Comparison of ENCODE assay signal across 10 mouse cellular contexts in genomic region chr14:34372646-34373045, GRCm38 (mm10). TPM values are rescaled to one million over a fixed set of nuclear protein-coding genes. Genes with fewer than 3 reads are reported as not detected.
DNase-seq lines count a peak whose midpoint lies in the region; ATAC-seq and TF ChIP-seq lines count a peak whose summit lies in the region.
"Had no signal": no experiment of that assay in that cellular context is flagged by ENCODE, and none has a peak within 500 bp of the region (broad histone marks: within the 10 kb centered on the region; RNA-seq: fewer than 3 reads in every experiment).

No protein-coding gene starts in this region.

- 85% methylated on average over 6 of the region's 6 CpGs for WGBS in kidney, embryonic 16.5 days
- WGBS in forebrain, embryonic 16.5 days: 81% methylated on average over 6 of the region's 6 CpGs
- 85% methylated on average over 6 of the region's 6 CpGs for WGBS in neural tube, embryonic 11.5 days

- no peak for ATAC-seq in kidney, embryonic 16.5 days (ENCODE audit: low FRiP score, low TSS enrichment)
- peak; percentile 43 for ATAC-seq in forebrain, embryonic 16.5 days
- no peak for ATAC-seq in neural tube, embryonic 11.5 days (ENCODE audit: insufficient read depth, low FRiP score, low TSS enrichment)
- ATAC-seq in megakaryocyte-erythroid progenitor cell, adult 5-6 weeks (replicated peaks; ENCODE audit: low FRiP score, low TSS enrichment, poor library complexity, severe bottlenecking): no peak

- no peaks in the 10 kb centered on the region for H3K36me3 ChIP-seq in kidney, embryonic 16.5 days (ENCODE audit: insufficient read depth, low read length)
- no peaks in the 10 kb centered on the region for H3K36me3 ChIP-seq in E14TG2a.4 (ENCODE audit: insufficient read depth, low read length)
- no peaks in the 10 kb centered on the region for H3K36me3 ChIP-seq in forebrain, embryonic 16.5 days (ENCODE audit: control insufficient read depth, insufficient read depth)
- H3K36me3 ChIP-seq in neural tube, embryonic 11.5 days (ENCODE audit: control insufficient read depth, insufficient read depth, low read length): no peaks in the 10 kb centered on the region
- H3K36me3 ChIP-seq: midbrain, embryonic 12.5 days had no signal

- H3K27me3 ChIP-seq in kidney, embryonic 16.5 days (ENCODE audit: insufficient read depth, low read length): no peaks in the 10 kb centered on the region
- H3K27me3 ChIP-seq in E14TG2a.4 (ENCODE audit: insufficient read depth, low read length): no peaks in the 10 kb centered on the region; the same call in 1 of the 2 replicates
- no peaks in the 10 kb centered on the region for H3K27me3 ChIP-seq in forebrain, embryonic 16.5 days (replicated peaks; ENCODE audit: control insufficient read depth, insufficient read depth, low read length)
- H3K27me3 ChIP-seq in neural tube, embryonic 11.5 days (ENCODE audit: control insufficient read depth, insufficient read depth, low read length): no peaks in the 10 kb centered on the region
- H3K27me3 ChIP-seq: midbrain, embryonic 12.5 days had no signal

- no peak overlapping the region for H3K9ac ChIP-seq in kidney, embryonic 16.5 days (replicated peaks; ENCODE audit: low read length)
- H3K9ac ChIP-seq in forebrain, embryonic 16.5 days (replicated peaks; ENCODE audit: low read depth, low read length): no peak overlapping the region
- no peak overlapping the region for H3K9ac ChIP-seq in neural tube, embryonic 11.5 days (ENCODE audit: low read length)
- H3K9ac ChIP-seq: midbrain, embryonic 12.5 days had no signal

- peaks cover 14% of the 10 kb centered on the region for H3K4me1 ChIP-seq in kidney, embryonic 16.5 days (ENCODE audit: insufficient read depth, low read length)
- peaks cover 80% of the 10 kb centered on the region for H3K4me1 ChIP-seq in E14TG2a.4 (replicated peaks; ENCODE audit: low read depth, low read length)
- no peaks in the 10 kb centered on the region for H3K4me1 ChIP-seq in forebrain, embryonic 16.5 days (replicated peaks; ENCODE audit: control insufficient read depth, insufficient read depth, low read length)
- peaks cover 2% of the 10 kb centered on the region; the same call in 1 of the 2 replicates for H3K4me1 ChIP-seq in neural tube, embryonic 11.5 days (ENCODE audit: control insufficient read depth, insufficient read depth, low read length)
- H3K4me1 ChIP-seq: midbrain, embryonic 12.5 days had no signal

- H3K4me2 ChIP-seq in kidney, embryonic 16.5 days (replicated peaks; ENCODE audit: low read depth, low read length): no peak overlapping the region
- H3K4me2 ChIP-seq in forebrain, embryonic 16.5 days (ENCODE audit: low read length): no peak overlapping the region
- no peak overlapping the region for H3K4me2 ChIP-seq in neural tube, embryonic 11.5 days (ENCODE audit: low read depth)
- H3K4me2 ChIP-seq: midbrain, embryonic 12.5 days had no signal

- DNase-seq in kidney, adult 9 months: peak; percentile 56
- peak; percentile 26 for DNase-seq in brain, adult 2 months (ENCODE audit: low read depth, low spot score)
- DNase-seq in kidney, postnatal 36 days: peak; percentile 37 to 78
- peak; percentile 45 for DNase-seq in neural tube, embryonic 11.5 days (ENCODE audit: low spot score)

- no peak overlapping the region for H3K27ac ChIP-seq in kidney, embryonic 16.5 days (ENCODE audit: low read length)
- no peak overlapping the region for H3K27ac ChIP-seq in forebrain, embryonic 16.5 days (ENCODE audit: low read length)
- H3K27ac ChIP-seq in neural tube, embryonic 11.5 days (ENCODE audit: low read depth, low read length): no peak overlapping the region
- H3K27ac ChIP-seq: midbrain, embryonic 12.5 days had no signal

- no peak overlapping the region for H3K4me3 ChIP-seq in kidney, embryonic 16.5 days (ENCODE audit: low read length)
- no peak overlapping the region for H3K4me3 ChIP-seq in E14TG2a.4 (replicated peaks; ENCODE audit: low read length)
- no peak overlapping the region for H3K4me3 ChIP-seq in forebrain, embryonic 16.5 days (replicated peaks; ENCODE audit: low read length)
- H3K4me3 ChIP-seq in neural tube, embryonic 11.5 days (ENCODE audit: low read depth, low read length): no peak overlapping the region
- H3K4me3 ChIP-seq: midbrain, embryonic 12.5 days had no signal

- TF ChIP-seq CTCF in E14TG2a.4 (conservative IDR thresholded peaks at IDR 0.05; ENCODE audit: low read length): peak; percentile 94

- H3K9me3 ChIP-seq in kidney, embryonic 16.5 days (ENCODE audit: low read length): no peaks in the 10 kb centered on the region
- no peaks in the 10 kb centered on the region for H3K9me3 ChIP-seq in E14TG2a.4 (ENCODE audit: low read length)
- H3K9me3 ChIP-seq in forebrain, embryonic 16.5 days (ENCODE audit: control insufficient read depth, low read length): no peaks in the 10 kb centered on the region
- H3K9me3 ChIP-seq in neural tube, embryonic 11.5 days (ENCODE audit: control insufficient read depth, low read length): no peaks in the 10 kb centered on the region
- H3K9me3 ChIP-seq: midbrain, embryonic 12.5 days had no signal

RNA-seq across cellular contexts. Expression of gene Sncg, which starts 1.9 kb away (rescaled TPM):
- 7.0 and 9.0 TPM in 2 replicates for polyA plus RNA-seq in kidney, embryonic 16.5 days (2015; fragmentation: Nextera tagmentation; extraction: Ambion mirVana)
- polyA plus RNA-seq in forebrain, embryonic 16.5 days (2015; fragmentation: Nextera tagmentation; extraction: Ambion mirVana): 1.9 and 4.2 TPM in 2 replicates
- 269 and 295 TPM in 2 replicates for polyA plus RNA-seq in neural tube, embryonic 11.5 days (2014; fragmentation: Nextera tagmentation; extraction: Ambion mirVana)
- not detected in 2 replicates for total RNA-seq in megakaryocyte-erythroid progenitor cell, adult 5-6 weeks (2014; fragmentation: Nextera tagmentation)
- total RNA-seq in megakaryocyte-erythroid progenitor cell, adult 5-6 weeks (2017): not detected in 2 replicates

RNA-seq across cellular contexts. Expression of gene Mmrn2, which starts 2.6 kb away (rescaled TPM):
- polyA plus RNA-seq in kidney, embryonic 16.5 days (2015; fragmentation: Nextera tagmentation; extraction: Ambion mirVana): 19.0 and 20.9 TPM in 2 replicates
- polyA plus RNA-seq in forebrain, embryonic 16.5 days (2015; fragmentation: Nextera tagmentation; extraction: Ambion mirVana): 3.9 and 4.8 TPM in 2 replicates
- 7.3 and 8.3 TPM in 2 replicates for polyA plus RNA-seq in neural tube, embryonic 11.5 days (2014; fragmentation: Nextera tagmentation; extraction: Ambion mirVana)
- total RNA-seq in megakaryocyte-erythroid progenitor cell, adult 5-6 weeks (2014; fragmentation: Nextera tagmentation): not detected in 2 replicates
- not detected in 2 replicates for total RNA-seq in megakaryocyte-erythroid progenitor cell, adult 5-6 weeks (2017)

RNA-seq across cellular contexts. Expression of gene Fam25c, which starts 17.4 kb away (rescaled TPM):
- 0.86 and 1.1 TPM in 2 replicates for polyA plus RNA-seq in kidney, embryonic 16.5 days (2015; fragmentation: Nextera tagmentation; extraction: Ambion mirVana)
- 0.97 TPM in 1 of 2 replicates, not detected in the other for polyA plus RNA-seq in forebrain, embryonic 16.5 days (2015; fragmentation: Nextera tagmentation; extraction: Ambion mirVana)
- polyA plus RNA-seq in neural tube, embryonic 11.5 days (2014; fragmentation: Nextera tagmentation; extraction: Ambion mirVana): not detected in 2 replicates
- not detected in 2 replicates for total RNA-seq in megakaryocyte-erythroid progenitor cell, adult 5-6 weeks (2014; fragmentation: Nextera tagmentation)
- not detected in 2 replicates for total RNA-seq in megakaryocyte-erythroid progenitor cell, adult 5-6 weeks (2017)
- polyA plus RNA-seq: heart, embryonic 16.5 days; midbrain, embryonic 12.5 days had no signal

Comparison
In these comparisons a context has a peak if more than half of its experiments do, and no peak if none do; other contexts are left out.
1. RNA of gene Sncg, which starts 1.9 kb away (polyA plus RNA-seq): 269 to 295 TPM in neural tube, embryonic 11.5 days; 7.0 to 9.0 TPM in kidney, embryonic 16.5 days and 1.9 to 4.2 TPM in forebrain, embryonic 16.5 days; every median in the first group is over 10 times any median in the second.
2. Peak in every context shown above with its lines, with median percentiles within 50 percentile points of each other: DNase-seq.